Mouse (Mus musculus) hindbrain, embryonic 16.5 days (tissue): ENCODE results near the gene Epb41l2. TPM values are rescaled to one million over a fixed set of nuclear protein-coding genes. Genes with fewer than 3 reads are reported as not detected.

Source experiments
- ATAC-seq: fragments of 200-750 bp; cut with Nextera tagmentation; 2 replicates; pipeline ENCODE4 v1.8.0; 2017; ENCODE audit warnings: moderate TSS enrichment, moderate library complexity
- H3K27ac ChIP-seq: fragments of 300-500 bp; sonication (generic); 2 replicates; pipeline ENCODE4 v1.5.1; 2014; ENCODE audit warnings: low read depth, mild to moderate bottlenecking, control low read depth, low read length, moderate library complexity
- H3K27me3 ChIP-seq: fragments of 300-500 bp; sonication (generic); replicated peaks from 2 replicates; pipeline ENCODE4 v1.6.1; 2014; ENCODE audit warnings: low read length; ENCODE audit not compliant: control insufficient read depth, insufficient read depth
- H3K36me3 ChIP-seq: fragments of 300-500 bp; sonication (generic); 2 replicates; pipeline ENCODE4 v1.6.1; 2014; ENCODE audit warnings: mild to moderate bottlenecking, low read length, moderate library complexity, mixed read lengths; ENCODE audit not compliant: control insufficient read depth, insufficient read depth
- H3K4me1 ChIP-seq: fragments of 300-500 bp; sonication (generic); 2 replicates; pipeline ENCODE4 v1.6.1; 2014; ENCODE audit warnings: low read depth, low read length; ENCODE audit not compliant: control insufficient read depth, insufficient read depth
- H3K4me2 ChIP-seq: fragments of 300-500 bp; sonication (generic); 2 replicates; pipeline ENCODE4 v1.6.1; 2014; ENCODE audit warnings: mild to moderate bottlenecking, low read length, control low read depth, moderate library complexity
- H3K4me3 ChIP-seq: fragments of 300-500 bp; sonication (generic); 2 replicates; pipeline ENCODE4 v1.5.1; 2014; ENCODE audit warnings: mild to moderate bottlenecking, low read length, control low read depth, moderate library complexity
- H3K9ac ChIP-seq: fragments of 300-500 bp; sonication (generic); 2 replicates; pipeline ENCODE4 v1.6.1; 2014; ENCODE audit warnings: low read depth, mild to moderate bottlenecking, control low read depth, low read length, moderate library complexity
- H3K9me3 ChIP-seq: fragments of 300-500 bp; sonication (generic); 2 replicates; pipeline ENCODE4 v1.6.1; 2014; ENCODE audit warnings: mild to moderate bottlenecking, low read length, moderate library complexity; ENCODE audit not compliant: control insufficient read depth
- WGBS: fragments of 180-500 bp; shearing (Covaris S2); extraction: QIAGEN DNeasy Blood & Tissue Kit; methylation state at CpG from one replicate; pipeline ENCODE4 v1.1.7; 2014; 5-methylcytosine and 5-hydroxymethylcytosine counted together
- polyA plus RNA-seq: library from polyadenylated mRNA; unstranded; fragments of >200 nt; fragmentation: Nextera tagmentation; extraction: Ambion mirVana; gene quantifications from 2 replicates; pipeline ENCODE4 v1.2.1, GENCODE M21; 2015

The Epb41l2 gene
- polyA plus RNA-seq, 1 experiment from 2014 or later: 30.0 TPM

DNA sequence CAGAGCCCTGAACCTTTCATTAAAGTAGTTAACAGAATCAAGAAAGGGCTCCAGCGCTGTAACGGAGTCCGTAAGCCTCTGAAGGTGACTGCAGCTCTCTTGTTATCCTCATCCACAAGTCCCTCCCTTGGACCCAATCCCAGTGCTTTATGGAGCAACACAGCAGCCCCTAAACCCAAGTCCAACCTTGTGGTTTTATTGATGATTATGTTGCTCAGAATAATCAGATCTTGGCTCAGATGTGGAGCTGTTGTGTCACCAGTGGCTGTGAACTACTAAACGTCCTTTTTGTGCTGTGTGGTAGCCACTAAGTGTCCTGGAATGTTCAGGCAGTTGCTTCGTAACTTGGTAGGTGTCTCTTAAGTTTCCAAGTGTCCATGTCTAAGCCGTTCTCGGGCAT lies 33.2 kb downstream of the Epb41l2 start:
- H3K4me2 ChIP-seq: no peak overlapping the region
- no peaks in the 10 kb centered on the region for H3K4me1 ChIP-seq
- no peaks in the 10 kb centered on the region for H3K27me3 ChIP-seq
- H3K4me3 ChIP-seq: no peak overlapping the region
- 87% methylated on average over 7 of the region's 7 CpGs for WGBS
- no peak overlapping the region for H3K9ac ChIP-seq
- H3K36me3 ChIP-seq: no peaks in the 10 kb centered on the region
- H3K9me3 ChIP-seq: no peaks in the 10 kb centered on the region
- no peak for ATAC-seq
- no peak overlapping the region for H3K27ac ChIP-seq

DNA sequence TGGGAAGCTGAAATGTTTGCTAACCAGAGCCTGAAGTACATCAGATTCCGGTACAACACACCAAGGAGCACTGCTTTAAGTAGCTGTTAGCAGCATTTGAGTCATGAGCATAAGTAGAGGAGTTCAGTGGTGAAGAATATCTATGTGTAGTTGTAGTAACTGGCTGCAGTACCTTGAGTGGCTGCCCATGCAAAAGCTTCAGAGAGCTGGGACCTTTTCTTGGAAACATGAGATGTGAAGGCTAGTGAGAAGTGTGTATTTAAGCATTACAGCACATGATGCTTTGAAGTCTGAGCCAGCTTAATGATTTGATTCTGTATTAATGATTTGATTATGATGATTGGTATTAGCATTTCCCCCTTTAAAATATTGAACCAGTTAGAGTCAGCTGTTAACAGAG lies 34.1 kb downstream of the Epb41l2 start:
- no peak overlapping the region for H3K4me2 ChIP-seq
- H3K27me3 ChIP-seq: no peaks in the 10 kb centered on the region
- no peak overlapping the region for H3K9ac ChIP-seq
- no peak overlapping the region for H3K27ac ChIP-seq
- WGBS: 82% methylated on average over 1 of the region's 1 CpGs
- H3K9me3 ChIP-seq: no peaks in the 10 kb centered on the region
- H3K36me3 ChIP-seq: no peaks in the 10 kb centered on the region
- no peak overlapping the region for H3K4me3 ChIP-seq
- ATAC-seq: no peak
- H3K4me1 ChIP-seq: no peaks in the 10 kb centered on the region

DNA sequence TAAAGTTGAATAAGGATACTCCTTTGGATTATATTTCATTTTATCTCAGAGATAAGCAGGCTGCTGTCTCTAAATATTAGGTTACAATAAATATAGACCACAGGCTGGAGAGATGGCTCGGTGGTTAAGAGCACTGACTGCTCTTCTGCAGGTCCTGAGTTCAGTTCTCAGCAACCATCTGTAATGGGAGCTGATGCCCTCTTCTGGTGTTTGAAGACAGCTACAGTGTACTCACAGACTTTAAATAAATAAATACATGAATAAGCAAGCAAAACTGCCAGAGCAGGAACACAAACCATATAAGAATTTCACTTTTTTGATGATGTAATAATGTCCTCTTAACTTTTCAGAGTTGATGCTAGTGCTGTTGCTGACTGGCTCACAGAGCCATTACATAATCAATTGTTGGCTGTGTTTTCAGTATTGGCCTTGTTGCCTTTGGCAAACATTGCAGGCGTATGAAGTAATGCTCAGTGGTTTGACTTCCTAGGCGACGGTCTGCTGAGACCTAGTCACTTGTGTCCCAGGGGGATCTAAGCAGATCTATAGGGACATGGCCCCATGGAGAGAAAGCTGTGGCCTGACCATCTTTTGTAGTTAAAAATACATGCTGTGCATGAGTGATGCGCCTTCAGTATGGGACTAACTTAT lies 35.8 kb downstream of the Epb41l2 start:
- no peak overlapping the region for H3K4me2 ChIP-seq
- H3K27me3 ChIP-seq: no peaks in the 10 kb centered on the region
- no peak overlapping the region for H3K27ac ChIP-seq
- H3K9ac ChIP-seq: no peak overlapping the region
- no peaks in the 10 kb centered on the region; the same call in 1 of the 2 replicates for H3K4me1 ChIP-seq
- no peaks in the 10 kb centered on the region for H3K9me3 ChIP-seq
- no peak for ATAC-seq
- no peaks in the 10 kb centered on the region for H3K36me3 ChIP-seq
- no peak overlapping the region for H3K4me3 ChIP-seq
- WGBS: 76% methylated on average over 5 of the region's 5 CpGs

DNA sequence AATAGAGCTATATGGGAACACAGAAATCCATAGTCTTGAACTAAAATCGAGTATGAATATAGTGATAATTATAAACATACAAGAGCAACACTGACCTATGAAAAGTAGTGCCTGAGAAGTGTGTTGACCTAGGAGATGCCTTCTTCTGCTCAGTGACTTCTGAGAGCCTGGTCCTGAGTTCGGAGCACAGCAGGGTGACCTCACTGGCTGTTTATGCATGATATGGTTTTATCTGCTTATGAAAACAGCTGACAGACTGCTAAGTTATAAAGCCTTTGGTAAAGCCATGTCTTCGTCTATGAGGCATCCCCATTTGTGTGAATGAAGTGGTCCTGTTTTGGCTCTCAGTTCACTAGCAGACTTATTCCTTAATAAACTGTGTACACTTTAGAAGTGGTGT lies 37.3 kb downstream of the Epb41l2 start:
- no peak overlapping the region for H3K27ac ChIP-seq
- no peak for ATAC-seq
- WGBS: 88% methylated on average over 3 of the region's 3 CpGs

DNA sequence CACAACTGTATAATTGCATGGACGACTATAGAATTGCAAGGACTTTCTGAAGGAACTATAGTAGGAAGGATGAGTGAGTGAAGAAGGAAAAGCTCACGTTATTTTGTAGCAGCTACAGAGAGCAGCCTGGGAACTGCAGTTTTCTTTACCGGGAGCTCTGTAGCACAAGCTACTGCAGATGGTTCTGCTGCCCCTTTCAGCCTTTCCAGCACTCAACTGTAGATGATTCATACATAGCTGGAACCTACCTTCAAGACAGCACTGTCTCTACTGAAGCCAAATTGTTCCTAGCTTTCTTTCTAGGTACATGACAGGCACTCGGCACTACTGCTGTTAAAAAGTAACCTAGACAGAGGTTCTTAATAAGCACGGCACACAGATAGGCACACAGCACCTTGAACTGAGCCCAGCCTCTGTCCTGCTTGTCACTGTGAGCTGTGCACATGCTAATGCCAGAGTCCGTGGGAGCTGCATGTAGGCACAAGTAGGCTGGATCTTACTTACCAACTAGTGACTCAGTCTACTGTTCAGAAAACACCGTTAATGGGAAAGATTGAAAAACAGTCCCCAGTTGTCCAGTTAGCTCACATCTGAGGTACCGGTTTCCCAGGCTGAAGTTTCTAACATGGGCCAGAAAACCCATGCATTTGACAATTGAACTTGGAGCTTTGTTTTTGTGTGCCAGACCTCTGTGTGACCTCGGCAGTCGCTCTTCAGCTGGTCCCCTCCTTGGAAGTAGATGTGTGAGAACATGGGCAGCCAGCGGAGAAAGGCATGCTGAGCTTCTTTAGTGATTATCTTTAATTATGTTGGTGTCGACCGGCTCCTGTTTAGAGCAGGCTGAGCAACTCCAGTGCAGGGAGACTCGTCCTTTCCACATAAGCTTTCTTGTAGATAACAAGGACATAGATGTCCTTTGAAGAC lies 38.4 kb downstream of the Epb41l2 start:
- Histone ChIP-seq H3K4me3 (no peak overlapping the region), H3K9ac (no peak overlapping the region), H3K4me2 (no peak overlapping the region), H3K27ac (no peak overlapping the region), H3K36me3 (no peaks in the 10 kb centered on the region), H3K9me3 (no peaks in the 10 kb centered on the region), H3K4me1 (no peaks in the 10 kb centered on the region; the same call in 1 of the 2 replicates), H3K27me3 (no peaks in the 10 kb centered on the region)
- WGBS: 59% methylated on average over 14 of the region's 14 CpGs
- no peak for ATAC-seq

More for the DNA sequence above, 37.3 kb downstream of the Epb41l2 start:
- Histone ChIP-seq H3K4me2 (no peak overlapping the region), H3K9ac (no peak overlapping the region), H3K9me3 (no peaks in the 10 kb centered on the region), H3K4me3 (no peak overlapping the region), H3K36me3 (no peaks in the 10 kb centered on the region), H3K27me3 (no peaks in the 10 kb centered on the region), H3K4me1 (no peaks in the 10 kb centered on the region; the same call in 1 of the 2 replicates)

DNA sequence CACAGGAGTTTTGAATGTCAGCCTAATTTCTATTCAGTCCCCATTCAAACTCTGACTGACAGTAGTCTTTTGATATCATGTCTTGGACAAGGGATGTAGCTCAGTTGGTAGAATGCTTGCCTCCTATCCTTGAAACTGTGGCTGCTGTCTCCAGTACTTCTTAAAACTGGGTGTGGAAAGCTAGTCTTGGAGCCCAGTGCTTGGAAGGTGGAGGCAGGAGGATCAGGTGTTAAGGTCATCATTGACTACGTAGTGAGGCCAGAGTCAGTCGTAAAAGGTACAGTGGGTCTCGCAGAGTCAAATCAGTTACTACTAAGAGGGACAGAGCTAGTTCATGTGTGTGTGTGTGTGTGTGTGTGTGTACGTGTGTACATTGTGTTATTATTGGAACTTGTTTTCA lies 39.4 kb downstream of the Epb41l2 start:
- no peak for ATAC-seq
- Histone ChIP-seq H3K27me3 (no peaks in the 10 kb centered on the region), H3K4me3 (no peak overlapping the region), H3K9me3 (no peaks in the 10 kb centered on the region), H3K4me2 (no peak overlapping the region), H3K4me1 (no peaks in the 10 kb centered on the region; the same call in 1 of the 2 replicates), H3K36me3 (no peaks in the 10 kb centered on the region), H3K27ac (no peak overlapping the region), H3K9ac (no peak overlapping the region)
- 87% methylated on average over 4 of the region's 4 CpGs for WGBS

DNA sequence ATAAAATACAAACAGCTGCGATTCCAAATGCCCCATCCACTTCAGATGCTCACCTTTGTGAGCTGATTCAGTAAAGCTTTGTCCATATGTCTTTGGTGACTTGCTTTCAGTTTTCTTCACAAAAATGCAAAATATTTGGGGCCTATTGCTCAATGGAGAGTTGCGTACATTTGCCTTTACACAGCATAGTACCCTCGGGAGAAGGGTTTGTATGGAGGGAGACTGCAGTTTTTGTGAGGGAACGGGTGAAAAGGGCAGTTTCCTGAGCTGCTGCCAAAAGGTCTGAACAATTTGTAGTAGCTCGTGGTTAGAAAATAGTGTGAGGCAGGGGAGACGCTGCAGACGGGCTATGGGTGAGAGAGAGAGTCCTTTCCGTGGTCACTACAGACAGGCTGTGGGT lies 40.5 kb downstream of the Epb41l2 start:
- Histone ChIP-seq H3K4me1 (no peaks in the 10 kb centered on the region; the same call in 1 of the 2 replicates), H3K9ac (no peak overlapping the region), H3K27ac (no peak overlapping the region), H3K27me3 (no peaks in the 10 kb centered on the region), H3K4me2 (no peak overlapping the region), H3K9me3 (no peaks in the 10 kb centered on the region), H3K36me3 (no peaks in the 10 kb centered on the region), H3K4me3 (no peak overlapping the region)
- 51% methylated on average over 8 of the region's 8 CpGs for WGBS
- no peak for ATAC-seq

DNA sequence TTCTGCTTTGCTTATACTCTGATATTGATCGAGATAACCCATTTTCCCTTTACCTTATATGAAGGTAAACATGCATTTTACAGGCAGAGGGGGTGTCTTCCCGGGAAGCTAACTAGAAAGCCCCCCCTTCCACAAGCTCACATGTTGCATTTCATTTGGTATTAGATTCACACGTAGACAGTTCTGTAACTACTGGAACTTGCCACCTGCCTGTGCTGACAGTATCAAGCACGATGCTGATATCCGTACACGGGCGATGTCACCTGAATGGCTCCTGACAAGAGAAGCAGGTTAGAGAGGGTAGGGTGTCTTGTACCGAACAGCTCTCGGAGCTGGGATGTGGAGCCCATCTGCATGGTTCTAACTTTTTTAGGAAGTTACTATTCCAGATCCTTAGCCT lies 41.0 kb downstream of the Epb41l2 start:
- Histone ChIP-seq H3K9ac (no peak overlapping the region), H3K27ac (no peak overlapping the region), H3K9me3 (no peaks in the 10 kb centered on the region), H3K36me3 (no peaks in the 10 kb centered on the region), H3K4me2 (no peak overlapping the region), H3K27me3 (no peaks in the 10 kb centered on the region), H3K4me1 (no peaks in the 10 kb centered on the region; the same call in 1 of the 2 replicates), H3K4me3 (no peak overlapping the region)
- no peak for ATAC-seq
- WGBS: 94% methylated on average over 9 of the region's 9 CpGs

DNA sequence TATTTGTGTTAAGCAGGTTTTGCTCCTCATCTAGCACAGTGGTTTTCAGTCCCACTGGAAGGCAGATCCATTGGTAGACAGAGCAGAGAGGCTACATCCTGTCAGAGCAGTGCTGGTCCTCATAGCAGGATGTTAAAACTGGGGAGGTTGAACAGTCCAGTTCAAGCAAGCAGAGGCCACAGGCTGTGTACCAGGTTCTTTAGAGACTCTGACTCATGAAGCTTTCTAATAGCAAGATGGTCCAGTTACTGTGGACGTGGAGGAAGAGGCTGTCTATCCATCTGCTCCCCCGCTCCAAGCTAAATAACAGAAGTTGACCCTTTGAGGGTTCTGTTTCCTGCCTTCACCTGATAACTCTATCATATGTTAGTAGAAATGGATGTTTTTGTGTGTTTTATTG lies 41.8 kb downstream of the Epb41l2 start:
- Histone ChIP-seq H3K9me3 (no peaks in the 10 kb centered on the region), H3K4me1 (no peaks in the 10 kb centered on the region; the same call in 1 of the 2 replicates), H3K9ac (no peak overlapping the region), H3K4me2 (no peak overlapping the region), H3K36me3 (no peaks in the 10 kb centered on the region), H3K4me3 (no peak overlapping the region), H3K27me3 (no peaks in the 10 kb centered on the region), H3K27ac (no peak overlapping the region)
- 84% methylated on average over 2 of the region's 2 CpGs for WGBS
- ATAC-seq: no peak
